Mouse (Mus musculus): ENCODE measurements around the gene Atf7ip. TPM values are rescaled to one million over a fixed set of nuclear protein-coding genes. Genes with fewer than 3 reads are reported as not detected.

Atf7ip gene
- polyA plus RNA-seq, 1 experiment from 2014 or later: 43.4 TPM

- no peak overlapping the region for H3K27ac ChIP-seq (ENCODE audit: low read depth, low read length)
Observed at GRCm38 (mm10) chr6:136516626-136517025, 10.7 kb downstream of the Atf7ip start.

GRCm38 (mm10) chr6:136517221-136517620 lies 11.3 kb downstream of the Atf7ip start:
- H3K27me3 ChIP-seq (ENCODE audit: control insufficient read depth, insufficient read depth, low read length): no peaks in the 10 kb centered on the region
- peaks cover 2% of the 10 kb centered on the region; the same call in 1 of the 2 replicates for H3K9me3 ChIP-seq (ENCODE audit: control insufficient read depth, low read length)
- no peak overlapping the region for H3K4me3 ChIP-seq (ENCODE audit: low read depth, low read length)
- no peak for ATAC-seq (ENCODE audit: low FRiP score)
- no peak for DNase-seq (ENCODE audit: low spot score, missing footprints)
- H3K27ac ChIP-seq (ENCODE audit: low read depth, low read length): no peak overlapping the region
- 0 out of 2 replicates have a peak, but pooled peaks cover 2% of the 10 kb centered on the region for H3K36me3 ChIP-seq (ENCODE audit: control insufficient read depth, insufficient read depth, low read length)
- H3K4me1 ChIP-seq (ENCODE audit: control insufficient read depth, insufficient read depth, low read length): no peaks in the 10 kb centered on the region
- H3K4me2 ChIP-seq: no peak overlapping the region
- H3K9ac ChIP-seq (ENCODE audit: low read length): no peak overlapping the region

More at GRCm38 (mm10) chr6:136516626-136517025, 10.7 kb downstream of the Atf7ip start:
- Histone ChIP-seq H3K27me3 (ENCODE audit: control insufficient read depth, insufficient read depth, low read length) (no peaks in the 10 kb centered on the region), H3K4me2 (no peak overlapping the region), H3K36me3 (ENCODE audit: control insufficient read depth, insufficient read depth, low read length) (0 out of 2 replicates have a peak, but pooled peaks cover under 1% of the 10 kb centered on the region), H3K9ac (ENCODE audit: low read length) (no peak overlapping the region), H3K4me3 (ENCODE audit: low read depth, low read length) (no peak overlapping the region), H3K9me3 (ENCODE audit: control insufficient read depth, low read length) (peaks cover 2% of the 10 kb centered on the region; the same call in 1 of the 2 replicates), H3K4me1 (ENCODE audit: control insufficient read depth, insufficient read depth, low read length) (no peaks in the 10 kb centered on the region)
- DNase-seq (ENCODE audit: low spot score, missing footprints) (no peak), ATAC-seq (ENCODE audit: low FRiP score) (no peak)
- WGBS: 96% methylated on average over 6 of the region's 6 CpGs

- under 1% methylated on average over 59 of the region's 59 CpGs for WGBS
- Histone ChIP-seq H3K9ac (ENCODE audit: low read length) (peak overlapping the region; percentile 84), H3K27me3 (ENCODE audit: control insufficient read depth, insufficient read depth, low read length) (no peaks in the 10 kb centered on the region), H3K4me2 (peak overlapping the region; percentile 16), H3K9me3 (ENCODE audit: control insufficient read depth, low read length) (peaks cover 2% of the 10 kb centered on the region; the same call in 1 of the 2 replicates), H3K4me1 (ENCODE audit: control insufficient read depth, insufficient read depth, low read length) (no peaks in the 10 kb centered on the region), H3K27ac (ENCODE audit: low read depth, low read length) (peak overlapping the region; percentile 95), H3K36me3 (ENCODE audit: control insufficient read depth, insufficient read depth, low read length) (peaks cover 8% of the 10 kb centered on the region; the same call in 1 of the 2 replicates), H3K4me3 (ENCODE audit: low read depth, low read length) (peak overlapping the region; percentile 65)
- ATAC-seq (ENCODE audit: low FRiP score) (peak; percentile 98), DNase-seq (ENCODE audit: low spot score, missing footprints) (peak; percentile 99)
Observed at GRCm38 (mm10) chr6:136518537-136519246, 12.7 kb downstream of the Atf7ip start.

- Histone ChIP-seq H3K9me3 (ENCODE audit: control insufficient read depth, low read length) (peaks cover 2% of the 10 kb centered on the region; the same call in 1 of the 2 replicates), H3K4me2 (peak overlapping the region; percentile 16), H3K4me1 (ENCODE audit: control insufficient read depth, insufficient read depth, low read length) (no peaks in the 10 kb centered on the region), H3K4me3 (ENCODE audit: low read depth, low read length) (peak overlapping the region; percentile 65), H3K9ac (ENCODE audit: low read length) (peak overlapping the region; percentile 84), H3K27ac (ENCODE audit: low read depth, low read length) (peak overlapping the region; percentile 95), H3K27me3 (ENCODE audit: control insufficient read depth, insufficient read depth, low read length) (no peaks in the 10 kb centered on the region), H3K36me3 (ENCODE audit: control insufficient read depth, insufficient read depth, low read length) (peaks cover 8% of the 10 kb centered on the region; the same call in 1 of the 2 replicates)
- ATAC-seq (ENCODE audit: low FRiP score) (no peak), DNase-seq (ENCODE audit: low spot score, missing footprints) (no peak)
- WGBS: 3% methylated on average over 17 of the region's 17 CpGs
Observed at GRCm38 (mm10) chr6:136519254-136519653, 13.3 kb downstream of the Atf7ip start.

- Histone ChIP-seq H3K4me2 (peak overlapping the region; percentile 17; the same call in 1 of the 2 replicates), H3K27me3 (ENCODE audit: control insufficient read depth, insufficient read depth, low read length) (no peaks in the 10 kb centered on the region)
- 75% methylated on average over 2 of the region's 2 CpGs for WGBS
Observed at GRCm38 (mm10) chr6:136520361-136520760, 14.4 kb downstream of the Atf7ip start.

GRCm38 (mm10) chr6:136521681-136522080 lies 15.7 kb downstream of the Atf7ip start:
- Histone ChIP-seq H3K27ac (ENCODE audit: low read depth, low read length) (no peak overlapping the region), H3K36me3 (ENCODE audit: control insufficient read depth, insufficient read depth, low read length) (peaks cover 8% of the 10 kb centered on the region), H3K27me3 (ENCODE audit: control insufficient read depth, insufficient read depth, low read length) (no peaks in the 10 kb centered on the region), H3K4me1 (ENCODE audit: control insufficient read depth, insufficient read depth, low read length) (no peaks in the 10 kb centered on the region), H3K4me2 (no peak overlapping the region), H3K4me3 (ENCODE audit: low read depth, low read length) (no peak overlapping the region), H3K9ac (ENCODE audit: low read length) (no peak overlapping the region), H3K9me3 (ENCODE audit: control insufficient read depth, low read length) (peaks cover 8% of the 10 kb centered on the region; the same call in 1 of the 2 replicates)
- DNase-seq (ENCODE audit: low spot score, missing footprints) (no peak), ATAC-seq (ENCODE audit: low FRiP score) (no peak)

More at GRCm38 (mm10) chr6:136520361-136520760, 14.4 kb downstream of the Atf7ip start:
- H3K27ac ChIP-seq (ENCODE audit: low read depth, low read length): no peak overlapping the region
- ATAC-seq (ENCODE audit: low FRiP score): no peak
- no peak for DNase-seq (ENCODE audit: low spot score, missing footprints)
- no peak overlapping the region for H3K9ac ChIP-seq (ENCODE audit: low read length)
- H3K36me3 ChIP-seq (ENCODE audit: control insufficient read depth, insufficient read depth, low read length): peaks cover 8% of the 10 kb centered on the region
- H3K4me3 ChIP-seq (ENCODE audit: low read depth, low read length): no peak overlapping the region
- peaks cover 8% of the 10 kb centered on the region; the same call in 1 of the 2 replicates for H3K9me3 ChIP-seq (ENCODE audit: control insufficient read depth, low read length)
- H3K4me1 ChIP-seq (ENCODE audit: control insufficient read depth, insufficient read depth, low read length): no peaks in the 10 kb centered on the region

GRCm38 (mm10) chr6:136522658-136523057 lies 16.7 kb downstream of the Atf7ip start:
- no peak for ATAC-seq (ENCODE audit: low FRiP score)
- H3K36me3 ChIP-seq (ENCODE audit: control insufficient read depth, insufficient read depth, low read length): peaks cover 8% of the 10 kb centered on the region

GRCm38 (mm10) chr6:136524751-136525150 lies 18.8 kb downstream of the Atf7ip start:
- no peak overlapping the region for H3K4me3 ChIP-seq (ENCODE audit: low read depth, low read length)
- WGBS: 91% methylated on average over 4 of the region's 4 CpGs

More at GRCm38 (mm10) chr6:136522658-136523057, 16.7 kb downstream of the Atf7ip start:
- no peak for DNase-seq (ENCODE audit: low spot score, missing footprints)
- Histone ChIP-seq H3K9me3 (ENCODE audit: control insufficient read depth, low read length) (peaks cover 8% of the 10 kb centered on the region; the same call in 1 of the 2 replicates), H3K4me1 (ENCODE audit: control insufficient read depth, insufficient read depth, low read length) (no peaks in the 10 kb centered on the region), H3K9ac (ENCODE audit: low read length) (no peak overlapping the region), H3K27ac (ENCODE audit: low read depth, low read length) (no peak overlapping the region), H3K4me3 (ENCODE audit: low read depth, low read length) (no peak overlapping the region), H3K27me3 (ENCODE audit: control insufficient read depth, insufficient read depth, low read length) (no peaks in the 10 kb centered on the region), H3K4me2 (no peak overlapping the region)
- 96% methylated on average over 5 of the region's 5 CpGs for WGBS

GRCm38 (mm10) chr6:136525567-136525966 lies 19.6 kb downstream of the Atf7ip start:
- H3K27ac ChIP-seq (ENCODE audit: low read depth, low read length): no peak overlapping the region
- H3K4me3 ChIP-seq (ENCODE audit: low read depth, low read length): no peak overlapping the region
- no peak overlapping the region for H3K4me2 ChIP-seq
- H3K4me1 ChIP-seq (ENCODE audit: control insufficient read depth, insufficient read depth, low read length): no peaks in the 10 kb centered on the region
- H3K9ac ChIP-seq (ENCODE audit: low read length): no peak overlapping the region
- ATAC-seq (ENCODE audit: low FRiP score) (no peak), DNase-seq (ENCODE audit: low spot score, missing footprints) (no peak)
- no peaks in the 10 kb centered on the region for H3K27me3 ChIP-seq (ENCODE audit: control insufficient read depth, insufficient read depth, low read length)
- WGBS: 93% methylated on average over 4 of the region's 4 CpGs
- H3K9me3 ChIP-seq (ENCODE audit: control insufficient read depth, low read length): peaks cover 5% of the 10 kb centered on the region; the same call in 1 of the 2 replicates
- H3K36me3 ChIP-seq (ENCODE audit: control insufficient read depth, insufficient read depth, low read length): peaks cover 8% of the 10 kb centered on the region

More at GRCm38 (mm10) chr6:136524751-136525150, 18.8 kb downstream of the Atf7ip start:
- H3K4me2 ChIP-seq: no peak overlapping the region
- ATAC-seq (ENCODE audit: low FRiP score) (no peak), DNase-seq (ENCODE audit: low spot score, missing footprints) (no peak)
- peaks cover 5% of the 10 kb centered on the region; the same call in 1 of the 2 replicates for H3K9me3 ChIP-seq (ENCODE audit: control insufficient read depth, low read length)
- no peaks in the 10 kb centered on the region for H3K4me1 ChIP-seq (ENCODE audit: control insufficient read depth, insufficient read depth, low read length)
- H3K36me3 ChIP-seq (ENCODE audit: control insufficient read depth, insufficient read depth, low read length): peaks cover 8% of the 10 kb centered on the region
- H3K27ac ChIP-seq (ENCODE audit: low read depth, low read length): no peak overlapping the region
- no peak overlapping the region for H3K9ac ChIP-seq (ENCODE audit: low read length)
- H3K27me3 ChIP-seq (ENCODE audit: control insufficient read depth, insufficient read depth, low read length): no peaks in the 10 kb centered on the region
